Mouse (Mus musculus) liver, adult 2 months (tissue): ENCODE results near the gene Hspa1l.

Experiments
- CTCF ChIP-seq: fragments of 200-500 bp; IDR thresholded peaks from 2 replicates; pipeline ENCODE4 v1.5.1; 2011; ENCODE audit warnings: low read depth, low read length, control low read depth
- POLR2A ChIP-seq: fragments of 200-500 bp; IDR thresholded peaks from 2 replicates; pipeline ENCODE4 v1.6.1; 2011; ENCODE audit warnings: low read length, control low read depth; ENCODE audit not compliant: insufficient read depth; ENCODE audit errors: extremely low read depth

GRCm38 (mm10) chr17:35023221-35023620 lies 50.7 kb downstream of the Hspa1l start:
- TF ChIP-seq CTCF (no peak), POLR2A (no peak)
